Mouse (Mus musculus) C2C12 (cell line): ENCODE measurements around the gene Rfc3. TPM values are rescaled to one million over a fixed set of nuclear protein-coding genes. Genes with fewer than 3 reads are reported as not detected.
"Not testable (repeated sequence)": the region's sequence is repeated elsewhere in the genome, so short reads cannot be mapped to it uniquely, and the experiment has no call there.

Source experiments
- H3K27me3 ChIP-seq: one replicate; pipeline ENCODE4 v1.6.1; 2011; ENCODE audit not compliant: control insufficient read depth, insufficient read depth, insufficient read length
- H3K36me3 ChIP-seq: one replicate; pipeline ENCODE4 v1.6.1; 2011; ENCODE audit not compliant: control insufficient read depth, insufficient read depth
- H3K4me3 ChIP-seq: one replicate; pipeline ENCODE4 v1.5.1; 2011; ENCODE audit warnings: mild to moderate bottlenecking, control low read depth; ENCODE audit not compliant: poor library complexity, insufficient read depth, severe bottlenecking
- H3K79me2 ChIP-seq: one replicate; pipeline ENCODE4 v1.6.1; 2011; ENCODE audit not compliant: control insufficient read depth, insufficient read depth
- H3K79me3 ChIP-seq: one replicate; pipeline ENCODE4 v1.6.1; 2011; ENCODE audit warnings: low read depth, control low read depth
- H3ac ChIP-seq: one replicate; pipeline ENCODE3; 2011; ENCODE audit warnings: low read depth; ENCODE audit not compliant: control insufficient read depth, insufficient read length
- CEBPB ChIP-seq: IDR thresholded peaks from one replicate; pipeline ENCODE4 v1.6.1; 2011; ENCODE audit warnings: low read depth, mild to moderate bottlenecking, control low read depth, moderate library complexity
- CTCF ChIP-seq: IDR thresholded peaks from one replicate; pipeline ENCODE4 v1.5.1; 2011; ENCODE audit not compliant: control insufficient read depth, insufficient read depth, insufficient read length
- FOSL1 ChIP-seq: IDR thresholded peaks from one replicate; pipeline ENCODE4 v1.8.0; 2011; ENCODE audit warnings: mild to moderate bottlenecking, low read length; ENCODE audit not compliant: poor library complexity, insufficient read depth, severe bottlenecking
- MAX ChIP-seq: IDR thresholded peaks from one replicate; pipeline ENCODE4 v1.6.1; 2011; ENCODE audit warnings: mild to moderate bottlenecking, control low read depth
- MYOD1 ChIP-seq: IDR thresholded peaks from one replicate; pipeline ENCODE4 v1.6.1; 2011; ENCODE audit warnings: low read depth; ENCODE audit not compliant: control insufficient read depth, insufficient read length
- MYOG ChIP-seq: IDR thresholded peaks from one replicate; pipeline ENCODE4 v1.6.1; 2011; ENCODE audit not compliant: control insufficient read depth, insufficient read length; ENCODE audit errors: extremely low read depth
- USF1 ChIP-seq: IDR thresholded peaks from one replicate; pipeline ENCODE4 v1.6.1; 2011; ENCODE audit warnings: low read depth, mild to moderate bottlenecking, control low read depth, moderate library complexity
- long read RNA-seq, 2 experiments: library from polyadenylated mRNA; unstranded; transcript quantifications; one replicate each; pipeline ENCODE4 v2.0.0; 2019 to 2020
- polyA plus RNA-seq: library from polyadenylated mRNA; unstranded; fragments of >200 nt; fragmentation: generic; extraction: Trizol; gene quantifications from one replicate; pipeline ENCODE4 v1.2.1, GENCODE M21; 2012; ENCODE audit warnings: missing spikeins

Rfc3 gene
- polyA plus RNA-seq: 84.3 TPM
- long read RNA-seq, experiment 1, transcript Rfc3-201 (9 exons, 1,317 nt): major isoform, 37 of 47 reads
- long read RNA-seq, experiment 1, partial matches to known transcripts: 7 of 47 reads
- long read RNA-seq, experiment 1, other reads (novel, unspliced or antisense): 3 of 47 reads
- long read RNA-seq, experiment 2, transcript Rfc3-201 (9 exons, 1,317 nt): major isoform, 74 of 88 reads
- long read RNA-seq, experiment 2, partial matches to known transcripts: 1 of 88 reads
- long read RNA-seq, experiment 2, other reads (novel, unspliced or antisense): 13 of 88 reads

GRCm38 (mm10) chr5:151650700-151651410, at the start of gene Rfc3:
TSS of gene Rfc3 (minus strand) at chr5:151651242.
- Histone ChIP-seq H3K27me3 (no peaks in the 10 kb centered on the region), H3K4me3 (peak within 1 kb of the TSS; percentile 72), H3K79me2 (peaks cover 19% of the 10 kb centered on the region), H3ac (peak within 1 kb of the TSS; percentile 56), H3K79me3 (peaks cover 9% of the 10 kb centered on the region), H3K36me3 (peaks cover 38% of the 10 kb centered on the region)
- TF ChIP-seq MAX: peak; percentile 89
- peak; percentile 68 for TF ChIP-seq CTCF
- TF ChIP-seq CEBPB: no peak

GRCm38 (mm10) chr5:151693636-151694035, 42.6 kb upstream of the Rfc3 start:
- not testable (repeated sequence) for H3K79me3 ChIP-seq, H3ac ChIP-seq, H3K79me2 ChIP-seq, H3K4me3 ChIP-seq, H3K27me3 ChIP-seq, H3K36me3 ChIP-seq

GRCm38 (mm10) chr5:151686606-151687525, 35.8 kb upstream of the Rfc3 start:
- TF ChIP-seq FOSL1 (no peak), USF1 (peak; percentile 31), CEBPB (no peak), MYOG (no peak), MAX (peak; percentile 98), MYOD1 (no peak), CTCF (peak; percentile 82)
- Histone ChIP-seq H3K4me3 (no peak overlapping the region), H3K79me3 (no peaks in the 10 kb centered on the region), H3K79me2 (no peaks in the 10 kb centered on the region), H3K27me3 (no peaks in the 10 kb centered on the region), H3ac (no peak overlapping the region), H3K36me3 (no peaks in the 10 kb centered on the region)

GRCm38 (mm10) chr5:151662207-151662606, 11.2 kb upstream of the Rfc3 start:
- H3ac ChIP-seq: no peak overlapping the region
- H3K4me3 ChIP-seq: no peak overlapping the region
- no peaks in the 10 kb centered on the region for H3K27me3 ChIP-seq
- no peaks in the 10 kb centered on the region for H3K36me3 ChIP-seq
- H3K79me3 ChIP-seq: no peaks in the 10 kb centered on the region
- no peak for TF ChIP-seq MYOG
- TF ChIP-seq MYOD1: no peak
- no peak for TF ChIP-seq USF1
- no peak for TF ChIP-seq MAX
- TF ChIP-seq CTCF: no peak
- TF ChIP-seq CEBPB: no peak
- no peak for TF ChIP-seq FOSL1
- no peaks in the 10 kb centered on the region for H3K79me2 ChIP-seq

GRCm38 (mm10) chr5:151651411-151651784, 356 bp upstream of the Rfc3 start:
- H3K36me3 ChIP-seq: peaks cover 32% of the 10 kb centered on the region
- no peak overlapping the region for H3K4me3 ChIP-seq
- H3ac ChIP-seq: no peak overlapping the region
- H3K27me3 ChIP-seq: no peaks in the 10 kb centered on the region
- peaks cover 9% of the 10 kb centered on the region for H3K79me3 ChIP-seq
- TF ChIP-seq CTCF: no peak
- no peak for TF ChIP-seq FOSL1
- TF ChIP-seq MYOG: no peak
- no peak for TF ChIP-seq MYOD1
- peaks cover 19% of the 10 kb centered on the region for H3K79me2 ChIP-seq
